Mouse (Mus musculus): Measurements from ENCODE around the gene 3830406C13Rik. TPM values are rescaled to one million over a fixed set of nuclear protein-coding genes. Genes with fewer than 3 reads are reported as not detected.

3830406C13Rik gene
- polyA plus RNA-seq, 1 experiment from 2014 or later, result 107 TPM

GRCm38 (mm10) chr14:12346865-12347600 is 63.1 kb downstream of the 3830406C13Rik start:
- 5% methylated on average over 25 of the region's 26 CpGs for WGBS (ENCODE audit: missing documents)
- no peaks in the 10 kb centered on the region for H3K79me2 ChIP-seq (ENCODE audit: inconsistent target)
- no peaks in the 10 kb centered on the region for H3K36me3 ChIP-seq (ENCODE audit: inconsistent target)
- H3K4me3 ChIP-seq (ENCODE audit: inconsistent target), result peak overlapping the region; percentile 1; the same call in 1 of the 2 replicates
- H3K27ac ChIP-seq, result no peak overlapping the region

- no peak within 1 kb of the TSS for H3K27ac ChIP-seq
- H3K4me3 ChIP-seq (ENCODE audit: inconsistent target), result no peak within 1 kb of the TSS
- H3K36me3 ChIP-seq (ENCODE audit: inconsistent target), result no peaks in the 10 kb centered on the region
- WGBS (ENCODE audit: missing documents), result 0% methylated on average over 2 of the region's 2 CpGs
- H3K79me2 ChIP-seq (ENCODE audit: inconsistent target), result no peaks in the 10 kb centered on the region
Measured at GRCm38 (mm10) chr14:12348089-12348488, 64.1 kb downstream of the 3830406C13Rik start, which contains the start of gene Fezf2. TSS of gene Fezf2 (minus strand) at chr14:12348189.

- 11% methylated on average over 15 of the region's 15 CpGs for WGBS (ENCODE audit: missing documents)
- Histone ChIP-seq H3K4me3 (ENCODE audit: inconsistent target) (no peak overlapping the region), H3K79me2 (ENCODE audit: inconsistent target) (no peaks in the 10 kb centered on the region), H3K27ac (no peak overlapping the region), H3K36me3 (ENCODE audit: inconsistent target) (no peaks in the 10 kb centered on the region)
Measured at GRCm38 (mm10) chr14:12349334-12350090, 65.5 kb downstream of the 3830406C13Rik start.

GRCm38 (mm10) chr14:12350271-12350916 is 66.4 kb downstream of the 3830406C13Rik start:
- no peak overlapping the region for H3K27ac ChIP-seq
- 24% methylated on average over 16 of the region's 16 CpGs for WGBS (ENCODE audit: missing documents)
- no peaks in the 10 kb centered on the region for H3K79me2 ChIP-seq (ENCODE audit: inconsistent target)
- H3K4me3 ChIP-seq (ENCODE audit: inconsistent target), result no peak overlapping the region
- no peaks in the 10 kb centered on the region for H3K36me3 ChIP-seq (ENCODE audit: inconsistent target)

Other genes starting within 250 kb of the 3830406C13Rik start
- 0.14 to 0.22 TPM (median 0.15 TPM) in 3 replicates for gene Gm49355, start 197 bp upstream of the 3830406C13Rik start, polyA plus RNA-seq (2018)
- not detected in 3 replicates for gene Fezf2, start 64.0 kb downstream of the 3830406C13Rik start, polyA plus RNA-seq (2018)

Data from macrophage (primary cell).